Mouse (Mus musculus) E14TG2a.4 (cell line): ENCODE data around the gene Gm9507.
"Not testable (repeated sequence)": the region's sequence is repeated elsewhere in the genome, so short reads cannot be mapped to it uniquely, and the experiment has no call there.

ENCODE experiments used
- H3K27me3 ChIP-seq: 2 replicates; pipeline ENCODE4 v1.6.1; 2014; ENCODE audit warnings: low read length, control low read depth; ENCODE audit not compliant: insufficient read depth
- H3K36me3 ChIP-seq: 2 replicates; pipeline ENCODE4 v1.6.1; 2014; ENCODE audit warnings: low read length, control low read depth; ENCODE audit not compliant: insufficient read depth
- H3K4me1 ChIP-seq: replicated peaks from 2 replicates; pipeline ENCODE4 v1.6.1; 2014; ENCODE audit warnings: low read depth, low read length, control low read depth
- H3K4me3 ChIP-seq: replicated peaks from 2 replicates; pipeline ENCODE4 v1.5.1; 2014; ENCODE audit warnings: mild to moderate bottlenecking, low read length
- H3K9me3 ChIP-seq: 2 replicates; pipeline ENCODE4 v1.6.1; 2014; ENCODE audit warnings: low read length, control low read depth
- CTCF ChIP-seq: conservative IDR thresholded peaks from 2 replicates; pipeline ENCODE4 v1.5.1; 2014; ENCODE audit warnings: low read length
- NANOG ChIP-seq: IDR thresholded peaks from 2 replicates; pipeline ENCODE4 v1.6.1; 2014; ENCODE audit warnings: borderline replicate concordance, low read length, mixed read lengths
- POU5F1 ChIP-seq: IDR thresholded peaks from 2 replicates; pipeline ENCODE4 v1.6.1; 2014; ENCODE audit warnings: low read length, borderline replicate concordance

The Gm9507 gene

GRCm38 (mm10) chr10:77818523-77818922 is 6.9 kb upstream of the Gm9507 start:
- Histone ChIP-seq H3K9me3 (no peaks in the 10 kb centered on the region), H3K27me3 (no peaks in the 10 kb centered on the region), H3K4me1 (no peaks in the 10 kb centered on the region), H3K4me3 (no peak overlapping the region), H3K36me3 (no peaks in the 10 kb centered on the region)
- TF ChIP-seq POU5F1 (no peak), CTCF (no peak), NANOG (no peak)

- peaks cover 5% of the 10 kb centered on the region for H3K9me3 ChIP-seq
- no peaks in the 10 kb centered on the region for H3K36me3 ChIP-seq
- TF ChIP-seq POU5F1 (no peak), NANOG (no peak), CTCF (peak; percentile 90)
- no peak overlapping the region for H3K4me3 ChIP-seq
- no peaks in the 10 kb centered on the region for H3K4me1 ChIP-seq
- H3K27me3 ChIP-seq, result no peaks in the 10 kb centered on the region
Measured at GRCm38 (mm10) chr10:77815514-77815913, 3.9 kb upstream of the Gm9507 start.

- Histone ChIP-seq H3K4me1 (no peaks in the 10 kb centered on the region), H3K4me3 (no peak within 1 kb of the TSS), H3K9me3 (peaks cover 17% of the 10 kb centered on the region), H3K27me3 (no peaks in the 10 kb centered on the region), H3K36me3 (no peaks in the 10 kb centered on the region)
- no peak for TF ChIP-seq NANOG
- TF ChIP-seq POU5F1, result no peak
- TF ChIP-seq CTCF, result no peak
Measured at GRCm38 (mm10) chr10:77814382-77814781, 2.7 kb upstream of the Gm9507 start, which contains the start of gene Gm2696. Gene Gm2696 (plus strand): TSS chr10:77814682.

DNA sequence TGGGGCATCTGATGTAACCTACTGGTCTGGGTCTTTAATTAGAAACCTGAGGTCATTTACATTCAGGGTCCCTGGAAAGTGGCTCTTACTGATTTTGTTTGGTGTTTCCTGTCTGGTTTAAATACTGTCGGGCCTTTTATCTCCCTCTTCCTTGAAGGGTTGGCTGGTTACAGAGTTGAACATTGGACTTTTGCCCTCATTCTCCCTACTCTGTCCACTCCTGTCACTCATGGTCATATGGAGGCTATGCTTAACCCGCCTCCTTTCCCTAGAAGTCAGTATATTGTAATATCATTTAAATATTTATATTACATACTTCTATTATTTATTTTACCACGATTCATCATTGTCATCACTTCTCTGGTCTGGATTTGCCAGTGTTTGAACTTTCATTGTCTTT is 7.5 kb downstream of the Gm9507 start:
- H3K4me3 ChIP-seq, result no peak overlapping the region
- H3K27me3 ChIP-seq, result no peaks in the 10 kb centered on the region
- no peaks in the 10 kb centered on the region for H3K36me3 ChIP-seq
- TF ChIP-seq CTCF, result no peak
- no peak for TF ChIP-seq POU5F1
- TF ChIP-seq NANOG, result no peak
- peaks cover 19% of the 10 kb centered on the region for H3K9me3 ChIP-seq
- H3K4me1 ChIP-seq, result 0 out of 2 replicates have a peak, but pooled peaks cover 3% of the 10 kb centered on the region

DNA sequence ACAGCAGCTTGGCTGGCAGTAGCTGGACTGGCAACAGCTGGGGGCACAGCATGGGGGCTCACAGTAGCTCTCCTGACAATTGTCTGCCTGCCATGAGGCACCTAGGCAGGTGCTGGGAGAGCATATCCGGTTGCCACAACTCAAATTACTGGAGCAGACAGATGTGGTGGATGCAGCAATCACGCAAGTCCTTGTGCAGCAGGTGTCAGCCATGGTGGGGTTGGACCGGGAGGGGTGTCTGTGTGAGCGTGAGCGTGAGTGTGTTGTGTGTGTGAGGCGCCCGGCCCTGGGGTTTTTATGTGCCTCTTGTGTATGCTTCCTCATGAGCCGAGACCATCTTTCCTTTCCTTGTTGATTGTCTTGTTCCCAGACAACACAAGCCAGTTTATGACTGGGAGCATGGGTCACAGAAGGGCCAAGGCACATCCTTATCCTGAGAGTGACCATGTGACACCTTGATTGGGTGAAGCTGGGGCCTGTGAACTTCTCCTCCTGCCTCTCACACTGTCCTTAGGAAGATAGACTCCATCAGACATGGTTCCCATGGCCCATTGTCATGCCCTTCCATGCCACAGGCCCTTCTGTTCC is 12.6 kb downstream of the Gm9507 start, which contains the start of gene Gm19668:
Gm19668 (minus strand) TSS at position 213 of the 588 bp plus-strand sequence.
- Histone ChIP-seq H3K36me3 (no peaks in the 10 kb centered on the region), H3K9me3 (peaks cover 2% of the 10 kb centered on the region; the same call in 1 of the 2 replicates), H3K4me3 (no peak within 1 kb of the TSS), H3K4me1 (peaks cover 30% of the 10 kb centered on the region), H3K27me3 (no peaks in the 10 kb centered on the region)
- no peak for TF ChIP-seq POU5F1
- no peak for TF ChIP-seq NANOG
- no peak for TF ChIP-seq CTCF

DNA sequence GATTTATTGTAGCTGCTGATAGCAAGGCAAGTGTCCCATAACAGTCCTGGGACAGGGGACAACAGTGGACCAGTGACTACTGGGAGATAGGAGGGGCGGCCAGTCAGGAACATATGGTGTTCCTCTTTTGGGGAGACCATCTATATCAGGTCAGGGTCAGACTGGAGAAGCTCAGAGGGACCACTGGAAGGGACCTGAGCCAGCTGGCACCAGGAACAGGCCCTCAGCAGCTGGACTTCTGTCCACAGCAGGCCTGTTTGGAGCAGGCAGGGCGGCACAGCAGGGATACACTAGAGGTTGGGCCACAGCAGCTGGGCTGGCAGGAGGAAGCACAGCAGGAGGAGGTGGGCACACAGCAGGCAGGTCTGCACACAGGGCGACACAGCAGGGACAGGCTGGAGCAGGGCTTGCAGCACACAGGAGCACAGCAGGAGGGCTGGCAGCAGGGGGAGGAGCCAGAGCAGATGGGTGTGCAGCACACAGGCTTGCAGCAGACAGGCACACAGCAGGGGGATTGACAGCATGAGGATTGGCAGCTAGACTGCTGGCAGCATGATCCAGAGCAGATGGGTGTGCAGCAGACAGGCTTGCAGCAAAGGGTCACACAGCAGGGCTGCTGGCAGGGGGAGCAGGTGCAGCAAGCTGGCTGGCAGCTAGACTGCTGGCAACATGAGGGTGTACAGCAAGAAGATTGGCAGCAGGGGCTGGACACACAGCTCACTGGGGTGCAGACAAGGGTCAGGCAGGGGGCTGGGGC is 13.3 kb downstream of the Gm9507 start:
- not testable (repeated sequence) for H3K27me3 ChIP-seq, H3K36me3 ChIP-seq, H3K9me3 ChIP-seq, H3K4me3 ChIP-seq
- H3K4me1 ChIP-seq, result peaks cover 30% of the 10 kb centered on the region

DNA sequence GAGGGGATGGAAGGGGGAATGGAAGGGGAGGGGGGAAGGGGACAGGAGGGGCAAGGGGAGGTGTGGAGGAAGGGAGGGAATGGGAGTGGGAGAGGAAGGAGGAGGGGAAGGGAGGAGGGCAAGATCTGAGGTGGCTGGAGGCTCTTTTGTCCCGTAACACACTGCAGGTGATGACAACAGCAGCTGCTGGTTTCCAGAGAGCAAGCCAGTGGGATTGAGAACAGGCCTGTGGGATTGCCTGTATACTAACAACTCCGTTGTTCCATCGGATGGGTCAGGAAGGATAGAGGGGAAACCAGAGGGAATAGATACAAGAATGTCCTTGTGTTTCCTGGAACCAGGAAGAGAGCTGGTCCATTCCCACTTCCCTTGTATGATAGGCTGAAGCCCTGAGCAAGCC is 14.0 kb downstream of the Gm9507 start:
- H3K36me3 ChIP-seq, result no peaks in the 10 kb centered on the region
- H3K4me3 ChIP-seq, result no peak overlapping the region
- TF ChIP-seq CTCF (no peak), NANOG (no peak), POU5F1 (no peak)
- H3K27me3 ChIP-seq, result no peaks in the 10 kb centered on the region
- H3K4me1 ChIP-seq, result peaks cover 30% of the 10 kb centered on the region
- no peaks in the 10 kb centered on the region for H3K9me3 ChIP-seq

DNA sequence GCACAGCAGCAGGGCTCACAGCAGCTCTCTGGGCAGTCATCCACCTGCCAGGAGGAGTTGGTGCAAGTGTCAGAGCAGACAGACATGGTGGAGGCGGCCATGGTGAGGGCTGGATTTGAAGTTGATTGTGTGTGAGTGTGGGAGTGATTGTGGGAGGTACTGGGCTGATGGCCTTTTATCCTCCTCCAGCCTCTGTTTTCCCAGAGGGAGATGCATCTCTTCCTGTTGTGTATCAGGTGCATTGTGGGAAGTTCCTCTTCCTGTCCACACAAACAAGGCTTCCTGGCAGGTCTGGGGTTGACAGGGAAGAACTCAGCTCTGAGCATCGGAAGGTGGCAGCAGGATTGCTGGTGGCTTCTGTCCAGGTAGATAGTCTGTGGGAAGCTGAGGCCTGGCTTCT is 16.7 kb downstream of the Gm9507 start, which contains the start of gene Gm9639:
Gm9639 (minus strand) TSS at position 101 of the 400 bp plus-strand sequence.
- Histone ChIP-seq H3K4me3 (no peak within 1 kb of the TSS), H3K27me3 (no peaks in the 10 kb centered on the region), H3K4me1 (peaks cover 30% of the 10 kb centered on the region), H3K36me3 (no peaks in the 10 kb centered on the region), H3K9me3 (no peaks in the 10 kb centered on the region)
- TF ChIP-seq CTCF (no peak), POU5F1 (no peak), NANOG (no peak)
